Mouse (Mus musculus) frontal cortex, postnatal 36 days (tissue): ENCODE results near the gene A930033H14Rik.

ENCODE experiments used
- DNase-seq, 2 experiments: peaks; one replicate each; pipeline ENCODE4 v3.0.0; 2022; ENCODE audit warnings: low spot score in 2 of 2

The A930033H14Rik gene

GRCm38 (mm10) chr10:69212542-69213440, at the start of gene A930033H14Rik:
TSS of gene A930033H14Rik (minus strand) at chr10:69213098.
- peak; percentile 71 to 75 for DNase-seq

DNA sequence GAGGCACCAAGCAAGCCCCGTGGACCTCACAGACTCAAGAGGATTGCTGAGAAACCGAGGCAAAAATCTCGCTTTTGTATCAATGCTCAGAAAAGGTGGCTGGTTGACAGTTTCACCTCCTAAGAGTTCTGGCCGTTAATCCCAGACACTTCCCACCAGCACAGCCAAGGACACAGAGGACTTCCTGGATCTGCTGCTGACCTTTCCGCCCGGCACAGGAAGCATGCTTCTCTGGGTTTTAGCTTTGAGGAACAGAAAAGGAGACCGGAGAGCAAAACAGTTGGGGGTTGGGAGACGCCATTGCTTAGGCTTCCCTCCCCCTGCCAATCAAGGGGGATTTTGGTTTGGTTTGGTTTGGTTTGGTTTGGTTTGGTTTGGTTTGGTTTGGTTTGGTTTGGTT, 47.0 kb upstream of the A930033H14Rik start:
- DNase-seq, result no peak

DNA sequence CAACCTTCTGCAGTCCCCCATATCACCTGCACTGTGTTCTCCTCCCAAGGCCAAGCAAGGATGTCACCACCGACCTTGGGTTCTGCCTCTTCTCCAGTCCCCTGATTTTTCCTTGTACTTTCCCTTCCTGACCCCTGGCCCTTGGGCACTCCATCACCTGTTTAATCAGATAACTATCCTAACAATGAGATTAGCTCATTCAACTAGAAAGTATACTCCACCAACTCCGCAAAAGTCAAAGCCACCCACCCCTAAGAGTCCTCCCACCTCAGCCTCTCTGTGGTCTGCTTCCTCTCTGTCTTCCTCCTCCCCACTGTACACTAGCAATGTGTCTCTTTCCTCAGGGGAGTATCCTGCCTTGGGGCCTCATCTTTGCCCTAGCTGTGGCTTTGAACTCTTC, 46.3 kb upstream of the A930033H14Rik start:
- DNase-seq, result no peak

DNA sequence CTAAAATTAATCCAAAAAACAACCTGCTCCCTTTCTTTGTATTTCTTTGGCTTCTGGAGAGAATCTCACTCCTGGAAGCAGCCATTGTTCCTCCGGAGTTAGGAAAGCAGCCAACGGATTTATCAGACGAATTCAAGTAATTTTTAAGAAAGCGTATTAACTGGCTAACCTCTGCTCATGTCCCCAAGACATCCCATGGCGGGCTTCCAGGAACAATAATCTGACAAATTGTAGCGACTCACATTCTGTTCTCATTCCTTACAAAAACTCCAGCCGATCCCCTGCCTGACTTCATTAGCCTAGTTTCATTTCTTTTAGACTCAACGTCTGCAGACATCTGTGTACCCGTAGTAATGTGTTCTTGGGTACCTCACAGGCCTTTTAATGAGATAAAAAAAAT, 45.7 kb upstream of the A930033H14Rik start:
- no peak for DNase-seq

GRCm38 (mm10) chr10:69257592-69258133, 44.8 kb upstream of the A930033H14Rik start:
- no peak for DNase-seq

GRCm38 (mm10) chr10:69255594-69255993, 42.7 kb upstream of the A930033H14Rik start:
- DNase-seq, result no peak

GRCm38 (mm10) chr10:69254390-69254847, 41.5 kb upstream of the A930033H14Rik start:
- DNase-seq, result peak in 1 of 2 experiments; percentile 11

GRCm38 (mm10) chr10:69253686-69254080, 40.8 kb upstream of the A930033H14Rik start:
- DNase-seq, result no peak

GRCm38 (mm10) chr10:69253075-69253685, 40.3 kb upstream of the A930033H14Rik start:
- DNase-seq, result no peak

DNA sequence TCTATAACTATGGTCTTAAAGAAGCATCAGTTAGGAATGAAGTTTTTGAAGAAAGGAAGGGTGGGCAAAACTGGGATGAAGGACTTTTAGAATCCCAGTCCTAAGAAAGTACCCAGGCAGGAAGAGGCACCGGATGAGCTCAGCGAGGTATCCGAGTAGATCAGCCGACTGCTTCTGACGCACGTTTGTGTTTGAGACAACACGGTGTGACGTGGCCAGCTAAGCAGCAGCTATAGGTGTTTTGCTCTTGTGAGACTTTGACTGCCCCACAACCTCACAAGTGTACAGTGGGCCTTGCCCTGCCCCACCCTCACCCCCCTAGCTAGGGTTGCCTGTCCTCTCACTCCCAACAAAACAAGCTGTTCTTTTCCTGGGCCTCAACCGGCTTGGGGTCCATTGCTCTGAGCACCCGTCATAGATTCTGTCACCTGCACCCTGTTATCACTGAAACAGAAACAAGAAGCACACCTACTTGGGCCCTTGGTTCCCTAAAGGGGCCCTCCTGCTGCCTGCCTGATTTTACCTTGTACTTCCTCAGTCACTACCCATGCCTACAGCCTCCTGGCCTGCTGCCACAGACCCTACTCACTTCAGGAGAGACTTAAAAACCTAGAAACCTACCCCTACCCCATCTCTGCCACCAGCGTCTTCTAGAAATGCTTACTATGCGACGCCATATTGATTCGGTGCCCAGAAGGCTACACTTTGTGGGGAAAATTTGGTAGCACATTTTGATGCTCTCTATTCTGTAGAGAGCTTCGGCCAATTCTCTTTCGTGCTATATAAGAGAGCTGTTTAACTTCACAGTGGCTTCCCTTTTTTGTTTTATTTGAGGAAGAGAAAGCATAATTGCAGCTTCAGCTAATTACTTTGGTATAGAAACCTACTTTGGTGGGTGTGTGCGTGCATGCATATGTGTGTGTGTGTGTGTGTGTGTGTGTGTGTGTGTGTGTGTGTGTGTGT, 39.5 kb upstream of the A930033H14Rik start:
- no peak for DNase-seq

- no peak for DNase-seq
These were observed 38.4 kb upstream of the A930033H14Rik start for GRCm38 (mm10) chr10:69251254-69251653.

- DNase-seq, result no peak
These were observed 35.6 kb upstream of the A930033H14Rik start for GRCm38 (mm10) chr10:69248261-69249160.

DNA sequence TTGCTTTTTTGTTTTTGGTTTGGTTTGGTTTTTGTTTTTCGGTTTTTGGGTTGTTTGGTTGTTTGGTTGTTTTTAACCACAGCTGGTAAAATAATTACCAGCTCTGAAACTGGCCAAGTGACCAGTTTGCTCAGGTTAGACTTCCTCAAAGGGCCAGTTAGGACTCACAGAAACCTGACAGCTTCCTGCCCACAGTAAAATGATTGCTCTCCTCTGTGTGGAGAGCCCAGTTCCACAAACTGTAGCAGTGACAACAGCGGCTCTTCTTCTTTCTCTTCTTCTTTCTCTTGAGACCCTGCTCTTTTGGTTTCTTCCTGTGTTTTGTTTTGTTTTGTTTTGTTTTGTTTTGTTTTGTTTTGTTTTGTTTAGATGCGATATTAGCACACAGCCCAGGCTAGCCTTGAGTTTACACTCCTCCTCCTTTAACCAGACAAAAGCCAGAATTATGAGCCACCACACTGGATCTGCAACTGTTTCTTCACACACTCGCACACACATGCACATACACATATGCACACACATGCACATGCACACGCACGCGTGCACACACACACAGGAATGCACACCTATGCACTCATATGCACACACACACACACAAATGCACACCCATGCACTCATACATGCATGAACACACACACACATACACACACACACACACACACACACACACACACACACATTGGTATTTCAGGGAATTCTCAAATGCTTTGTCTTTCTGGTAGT, 34.6 kb upstream of the A930033H14Rik start:
- no peak for DNase-seq

GRCm38 (mm10) chr10:69246762-69247161, 33.9 kb upstream of the A930033H14Rik start:
- no peak for DNase-seq

DNA sequence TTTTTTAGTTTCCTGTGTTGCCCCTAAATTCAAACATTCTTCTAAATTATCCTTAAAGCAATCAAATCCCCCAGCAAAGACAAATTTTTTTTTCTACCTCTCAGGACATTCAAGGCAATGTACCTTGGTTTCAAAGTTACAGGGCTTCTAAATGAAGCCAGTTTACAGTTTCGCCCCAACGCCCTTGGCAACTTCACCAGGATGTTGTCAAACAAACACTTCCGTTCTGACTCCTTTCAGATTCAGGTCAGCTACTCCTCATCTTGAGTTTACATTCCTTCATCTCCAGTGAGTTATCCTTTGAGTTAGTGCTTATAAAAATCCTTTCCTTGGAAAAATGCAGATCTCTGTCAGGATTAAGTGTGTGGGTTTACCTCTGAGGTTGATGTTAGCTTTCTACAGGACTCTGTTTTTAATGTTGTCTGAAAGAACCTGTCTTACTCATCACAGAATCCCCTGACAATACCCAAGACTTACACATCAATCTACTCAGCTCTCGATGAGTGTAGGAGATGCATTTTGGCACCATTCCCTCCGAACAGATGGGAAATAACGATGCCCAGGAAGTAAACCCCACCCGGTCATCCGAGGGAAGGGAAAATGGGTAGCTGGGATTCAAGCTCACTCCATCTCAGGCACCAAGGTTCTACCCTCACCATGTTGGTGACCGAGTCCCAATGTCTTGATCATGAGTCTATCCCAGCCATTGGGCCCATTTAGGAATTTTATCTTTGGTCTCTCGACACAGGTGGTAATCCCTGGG, 33.2 kb upstream of the A930033H14Rik start:
- no peak for DNase-seq

DNA sequence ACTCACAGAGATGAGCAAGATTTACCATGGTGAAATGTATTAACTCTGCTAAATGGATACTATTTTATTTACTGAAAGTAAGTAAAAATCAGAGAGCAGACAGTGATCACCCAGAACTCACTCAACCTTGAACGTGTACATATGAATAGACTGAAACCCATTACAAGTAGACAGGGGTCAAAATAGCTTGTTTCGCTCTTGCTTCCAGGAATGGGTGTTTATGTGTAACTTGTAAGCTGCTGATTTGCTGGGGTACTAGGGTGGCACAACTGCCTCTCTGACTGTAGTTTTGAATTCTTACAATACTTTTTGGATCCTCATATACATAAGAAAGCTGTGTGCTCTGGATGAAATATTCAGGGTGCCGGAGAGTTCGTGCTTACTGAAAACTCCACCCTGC, 32.3 kb upstream of the A930033H14Rik start:
- no peak for DNase-seq

GRCm38 (mm10) chr10:69240530-69240929, 27.6 kb upstream of the A930033H14Rik start:
- no peak for DNase-seq

DNA sequence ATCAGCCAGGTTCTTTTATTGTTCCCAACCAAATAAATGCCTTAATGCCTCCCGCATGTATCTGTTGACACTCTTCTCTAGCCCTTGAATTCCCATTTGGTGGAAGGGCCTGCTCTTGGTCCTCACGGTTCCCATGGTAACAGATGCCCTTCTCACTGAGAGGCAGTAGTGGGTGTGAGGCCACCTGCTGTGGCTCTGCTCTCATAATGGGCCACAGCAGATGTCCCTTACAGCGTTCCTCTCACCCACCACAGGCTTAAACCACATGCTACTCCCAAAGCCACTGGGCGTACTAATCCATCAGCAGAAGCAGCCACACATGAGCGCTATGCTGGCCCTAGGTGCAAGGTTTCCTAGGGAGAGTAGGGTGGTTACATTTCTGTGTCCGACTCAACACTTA, 25.4 kb upstream of the A930033H14Rik start:
- DNase-seq, result no peak

DNA sequence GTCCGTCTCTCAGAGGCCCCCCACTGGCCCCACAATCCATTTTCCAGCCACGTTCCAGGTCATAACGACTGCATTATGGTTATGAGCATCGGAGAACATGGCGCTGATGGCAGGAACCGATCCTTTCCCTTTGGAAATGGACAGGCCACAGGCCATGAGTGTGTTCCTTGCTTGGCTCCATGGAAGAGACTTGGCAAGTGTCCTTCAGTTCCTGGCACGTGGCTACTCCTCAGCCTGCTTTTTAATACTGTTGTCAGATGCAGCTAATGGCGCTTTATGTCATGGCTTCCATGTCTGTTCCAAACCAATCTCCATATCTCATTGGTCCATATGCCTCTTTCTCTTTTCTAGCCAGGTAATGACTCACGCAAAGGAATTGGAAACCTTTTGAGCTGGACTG, 24.9 kb upstream of the A930033H14Rik start:
- DNase-seq, result no peak
